Mouse (Mus musculus): ENCODE measurements around the gene Hacd1.
"Not testable (repeated sequence)": the region's sequence is repeated elsewhere in the genome, so short reads cannot be mapped to it uniquely, and the experiment has no call there.

Hacd1 gene

GRCm38 (mm10) chr2:14055566-14056331 lies at the start of gene Hacd1:
TSS of gene Hacd1 (minus strand) at chr2:14056135.
- peak; percentile 57 to 65 for DNase-seq

DNA sequence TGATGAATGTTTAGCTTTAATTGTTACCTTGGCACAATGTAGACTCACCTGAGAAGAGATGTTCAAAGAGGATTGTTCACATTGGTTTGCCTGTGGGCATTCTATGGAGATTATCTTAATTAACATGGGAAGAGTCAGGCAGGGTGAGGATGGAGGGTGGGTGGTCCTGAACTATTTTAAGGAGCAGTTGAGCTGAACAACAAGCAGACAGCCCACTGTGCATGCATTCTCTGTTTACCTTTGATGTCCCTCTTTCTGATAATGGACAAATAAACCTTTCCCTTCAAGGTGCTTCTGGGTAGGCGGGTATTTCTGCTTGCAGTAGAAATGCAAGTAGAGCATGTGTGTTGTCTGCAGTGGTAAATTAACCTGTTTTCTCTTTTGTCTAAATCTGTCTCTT lies 48.0 kb upstream of the Hacd1 start:
- DNase-seq = no peak

DNA sequence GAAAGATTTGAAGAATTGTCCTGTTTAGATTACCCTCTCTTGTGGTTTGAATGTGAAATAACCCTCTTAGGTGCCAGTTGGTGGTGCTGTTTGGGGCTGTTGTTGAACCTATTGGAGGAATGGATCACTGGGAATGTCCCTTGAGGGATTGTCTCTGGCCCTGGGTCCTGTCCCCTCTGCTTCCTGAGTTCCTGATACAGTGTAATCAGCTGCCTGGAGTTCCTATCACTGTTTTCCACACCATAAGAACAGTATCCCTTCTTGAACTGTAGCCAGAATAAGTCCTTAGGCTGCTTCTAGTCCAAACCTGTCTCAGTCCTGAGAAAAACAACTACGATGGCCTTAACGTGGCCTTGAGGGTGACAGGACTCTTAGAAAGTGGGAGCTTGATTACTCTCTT lies 46.7 kb upstream of the Hacd1 start:
- no peak for DNase-seq

- no peak for DNase-seq
Observed at GRCm38 (mm10) chr2:14100533-14100932, 44.6 kb upstream of the Hacd1 start.

- DNase-seq = not testable (repeated sequence)
Observed at GRCm38 (mm10) chr2:14078527-14078926, 22.6 kb upstream of the Hacd1 start.

DNA sequence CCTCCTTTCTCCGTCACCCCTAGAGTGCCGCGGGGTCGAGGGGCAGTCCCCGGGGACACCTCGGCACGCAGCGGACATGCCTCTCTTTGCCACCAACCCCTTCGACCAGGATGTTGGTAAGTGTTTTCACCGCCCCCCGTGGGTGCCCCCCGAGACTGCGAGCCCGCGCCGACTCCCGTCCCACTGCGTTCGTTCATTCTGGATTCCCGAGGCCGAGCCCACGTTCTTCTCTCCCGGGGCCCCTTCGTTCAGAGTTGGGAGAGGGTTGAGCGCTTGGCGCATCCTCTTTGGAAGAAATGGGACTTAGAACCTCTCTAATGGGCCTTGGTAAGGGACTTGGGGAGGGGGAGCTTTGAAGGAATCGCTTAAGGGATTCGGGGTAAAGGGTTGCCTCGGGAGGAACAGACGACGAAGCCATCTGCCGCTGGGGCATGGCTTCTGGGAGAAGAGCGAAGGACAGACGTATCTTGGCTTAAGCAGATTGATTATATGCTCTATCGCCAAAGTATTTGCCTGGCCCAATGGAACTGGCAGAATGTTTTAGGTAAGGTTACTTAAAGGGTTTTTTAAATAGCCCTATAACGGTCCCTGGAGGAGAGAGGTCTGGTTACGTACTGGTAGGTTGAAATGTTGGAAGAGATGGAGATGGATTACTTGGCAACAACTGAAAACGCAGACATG lies 18.4 kb upstream of the Hacd1 start:
- no peak for DNase-seq

GRCm38 (mm10) chr2:14073362-14074220 lies 17.7 kb upstream of the Hacd1 start, which contains the start of gene Stam:
TSS of gene Stam (plus strand) at chr2:14074098.
- DNase-seq = peak; percentile 87 to 88

- no peak for DNase-seq
Observed at GRCm38 (mm10) chr2:14073008-14073361, 17.1 kb upstream of the Hacd1 start.

- DNase-seq = no peak
Observed at GRCm38 (mm10) chr2:14070466-14070865, 14.5 kb upstream of the Hacd1 start.

DNA sequence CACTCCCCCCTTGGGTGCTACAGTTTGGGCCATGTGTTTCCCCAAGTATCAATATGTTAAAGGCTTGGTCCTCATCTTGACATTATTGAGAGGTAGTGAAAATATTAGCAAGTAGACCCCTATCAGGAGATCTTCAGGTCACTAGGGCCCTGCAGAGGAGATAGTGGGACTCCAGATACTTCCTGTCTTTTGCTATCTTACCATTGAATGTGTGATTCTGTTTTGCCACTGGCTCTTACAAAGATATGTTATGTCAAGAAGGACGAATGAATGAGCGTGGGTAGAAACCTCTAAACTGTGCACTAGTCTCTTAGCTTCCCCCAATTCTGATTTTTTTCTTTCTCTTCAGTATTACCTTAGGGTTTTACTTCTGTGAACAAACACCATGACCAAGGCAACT lies 13.1 kb upstream of the Hacd1 start:
- no peak for DNase-seq

GRCm38 (mm10) chr2:14065704-14066650 lies 10.0 kb upstream of the Hacd1 start:
- DNase-seq = no peak

DNA sequence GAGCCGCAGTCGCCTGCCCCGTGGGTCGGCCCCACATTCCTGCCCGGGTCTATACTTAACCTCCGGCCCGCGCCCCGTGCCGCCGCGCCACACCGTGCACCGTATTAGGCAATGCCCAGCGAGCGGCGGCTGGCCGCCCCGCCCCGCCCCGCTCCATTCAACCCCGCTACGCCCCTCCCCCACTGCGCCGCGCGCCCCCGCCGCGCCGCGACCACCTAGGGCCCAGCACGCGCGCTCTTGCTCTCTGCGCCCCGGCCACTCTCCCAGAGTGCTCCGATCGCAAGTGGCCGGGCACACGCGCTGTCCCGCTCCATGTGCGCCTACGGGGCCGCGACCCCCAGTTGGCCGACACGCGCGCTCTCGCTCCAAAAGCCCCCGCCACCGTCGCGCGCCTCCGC lies 768 bp downstream of the Hacd1 start:
- DNase-seq = peak; percentile 49 to 52

GRCm38 (mm10) chr2:14054716-14055115 lies 1.2 kb downstream of the Hacd1 start:
- DNase-seq = no peak

DNA sequence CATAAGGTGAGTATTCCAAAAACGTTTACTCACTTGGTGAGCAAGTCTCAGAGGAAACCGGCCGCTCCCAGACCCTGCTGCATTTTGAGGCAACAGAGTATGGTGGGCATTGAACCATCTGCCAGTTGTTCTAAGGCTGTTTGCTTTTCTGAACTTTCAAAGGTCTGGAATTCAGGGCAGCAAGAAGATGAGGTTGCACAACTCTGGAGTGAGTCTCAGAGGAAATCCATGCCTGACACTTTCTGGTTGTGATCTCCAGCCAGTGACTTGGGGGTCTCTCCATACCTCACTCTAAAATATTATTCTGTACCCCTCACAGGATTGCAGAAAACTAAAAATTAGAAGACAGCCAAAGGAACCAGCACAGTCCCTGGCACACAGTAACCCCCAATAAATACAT lies 1.8 kb downstream of the Hacd1 start:
- DNase-seq = no peak

DNA sequence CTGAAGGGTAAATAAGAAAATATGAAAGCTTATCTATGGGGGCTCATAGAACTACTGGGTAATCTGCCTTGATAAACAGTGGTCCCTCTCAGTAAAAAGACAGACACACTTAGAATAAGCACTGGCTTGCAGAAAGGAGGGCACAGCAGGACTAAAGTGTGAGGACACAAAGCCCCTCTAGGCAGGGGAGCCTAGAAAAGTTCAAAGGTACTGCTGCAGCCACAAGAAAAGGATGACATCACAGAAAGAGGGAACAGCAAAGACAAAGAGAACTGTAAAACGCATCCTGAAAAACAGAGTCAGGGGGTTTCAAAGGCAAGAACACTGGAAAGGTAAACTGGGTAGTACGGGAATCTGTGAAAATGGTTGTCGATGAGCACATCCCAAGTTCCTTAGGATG lies 2.3 kb downstream of the Hacd1 start:
- no peak for DNase-seq

DNA sequence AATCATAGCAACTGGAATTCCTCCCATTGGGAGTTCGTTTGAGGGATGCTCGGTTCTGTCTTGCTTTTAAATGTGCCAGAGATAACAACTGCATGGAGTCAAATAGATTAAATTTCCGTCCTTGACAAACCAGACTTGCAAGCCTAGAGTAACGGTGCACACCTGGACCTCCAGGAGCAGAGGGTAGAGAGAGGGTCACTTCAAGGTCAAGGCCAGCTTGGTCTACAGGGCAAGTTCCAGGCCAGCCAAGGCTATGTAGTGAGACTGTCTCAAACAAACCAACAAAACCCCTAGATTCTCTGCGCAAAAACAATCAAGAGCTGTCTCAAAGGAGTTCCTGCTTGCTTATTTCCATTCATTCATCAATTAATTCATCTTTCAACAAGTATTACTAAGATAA lies 7.1 kb downstream of the Hacd1 start:
- DNase-seq = no peak

GRCm38 (mm10) chr2:14048381-14048780 lies 7.6 kb downstream of the Hacd1 start:
- DNase-seq = peak; percentile 49 to 76

GRCm38 (mm10) chr2:14043577-14044170 lies 12.3 kb downstream of the Hacd1 start:
- no peak for DNase-seq

DNA sequence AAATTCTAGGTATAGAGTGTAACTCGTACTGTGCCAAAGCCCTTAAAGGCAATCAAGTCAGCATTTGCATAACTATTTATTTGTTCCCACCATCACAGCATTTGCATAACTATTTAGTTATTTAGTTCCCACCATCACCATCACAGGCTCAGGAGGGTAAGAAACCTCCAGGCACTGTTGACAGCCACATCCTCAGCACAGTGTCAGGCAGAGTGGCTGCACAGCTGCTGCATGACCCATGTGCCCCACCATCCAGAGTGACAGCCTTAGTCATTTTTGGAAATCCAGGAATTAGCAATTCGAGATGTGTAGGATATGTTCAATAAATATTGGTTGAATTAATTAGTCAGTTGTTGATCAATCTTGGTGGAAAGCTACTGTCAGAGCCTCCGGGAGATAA lies 12.9 kb downstream of the Hacd1 start:
- no peak for DNase-seq

GRCm38 (mm10) chr2:14041249-14041648 lies 14.7 kb downstream of the Hacd1 start:
- DNase-seq = no peak

DNA sequence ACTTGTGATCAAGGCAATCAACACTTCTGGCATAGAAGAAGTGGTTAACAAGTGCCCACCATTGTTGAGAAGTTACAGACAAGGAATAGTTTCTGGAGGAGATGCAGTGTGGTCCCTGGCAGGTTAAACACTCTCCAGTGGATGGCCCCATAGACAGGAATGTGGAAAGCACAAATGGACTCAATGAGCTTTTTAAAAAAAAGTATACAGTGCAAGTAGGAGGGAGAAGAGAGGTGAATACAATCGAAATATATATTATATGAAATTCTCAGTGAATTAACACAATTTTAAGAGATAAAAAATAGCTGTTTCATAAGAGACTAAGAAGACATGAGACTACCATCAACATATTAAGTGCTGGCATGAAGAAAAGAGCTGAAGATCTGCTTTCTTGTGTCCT lies 36.7 kb downstream of the Hacd1 start:
- no peak for DNase-seq

DNA sequence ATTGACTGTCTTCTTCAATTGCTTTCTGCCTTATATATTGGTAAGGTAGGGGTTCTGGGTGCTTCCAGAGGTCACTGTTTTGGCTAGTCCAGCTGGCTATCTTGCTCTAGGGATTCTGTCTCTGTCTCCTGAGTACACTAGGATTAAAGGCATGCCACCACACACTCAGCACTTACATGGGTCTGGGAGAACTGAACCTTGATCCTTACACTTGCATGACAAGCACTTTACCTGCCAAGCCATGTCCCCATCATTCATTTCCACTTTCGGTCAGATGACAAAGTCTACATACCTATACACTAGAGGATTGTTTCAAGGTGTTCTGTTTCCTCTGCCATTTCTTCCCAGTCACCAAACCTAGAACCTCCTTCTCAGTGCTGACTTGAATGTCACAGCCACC lies 50.8 kb downstream of the Hacd1 start:
- DNase-seq = peak in 1 of 2 experiments; percentile 10

Measured in kidney, adult 8-10 months (tissue).